Mouse (Mus musculus) MEL (cell line): ENCODE results near the gene Acss3. TPM values are rescaled to one million over a fixed set of nuclear protein-coding genes. Genes with fewer than 3 reads are reported as not detected.

Experiments
- DNase-seq: peaks from one replicate; pipeline ENCODE4 v3.0.0; 2011; ENCODE audit warnings: low read depth, low spot score
- H3K27ac ChIP-seq: 2 replicates; pipeline ENCODE4 v1.5.1; 2012; ENCODE audit warnings: low read depth, mild to moderate bottlenecking, control low read depth, low read length, moderate library complexity; ENCODE audit not compliant: control insufficient read depth
- H3K27me3 ChIP-seq, 2 experiments: fragments of 150-350 bp in 1 of 2; sonication (generic) in 1 of 2; 2 replicates each; pipeline ENCODE4 v1.6.1; 2012; ENCODE audit warnings: low read length in 2 of 2, mild to moderate bottlenecking in 2 of 2, improper control_type of control experiment in 1 of 2, moderate library complexity in 1 of 2; ENCODE audit not compliant: insufficient read depth in 2 of 2, control insufficient read depth in 1 of 2
- H3K36me3 ChIP-seq, 2 experiments: 2 replicates each; pipeline ENCODE4 v1.6.1; 2012 to 2014; ENCODE audit warnings: low read length in 2 of 2, improper control_type of control experiment in 1 of 2, inconsistent platforms in 1 of 2, mild to moderate bottlenecking in 1 of 2; ENCODE audit not compliant: insufficient read depth in 2 of 2, control insufficient read depth in 1 of 2
- H3K4me1 ChIP-seq, 2 experiments: fragments of 150-350 bp in 1 of 2; sonication (generic) in 1 of 2; 2 replicates each; pipeline ENCODE4 v1.6.1; 2012; ENCODE audit warnings: low read length in 2 of 2, improper control_type of control experiment in 1 of 2, mild to moderate bottlenecking in 1 of 2; ENCODE audit not compliant: insufficient read depth in 2 of 2, control insufficient read depth in 1 of 2
- H3K4me3 ChIP-seq, 2 experiments: fragments of 150-350 bp in 1 of 2; sonication (generic) in 1 of 2; 2 replicates each; pipeline ENCODE4 v1.5.1; 2012; ENCODE audit warnings: low read depth in 2 of 2, low read length in 2 of 2, mild to moderate bottlenecking in 2 of 2, moderate library complexity in 2 of 2, control low read depth in 1 of 2, improper control_type of control experiment in 1 of 2; ENCODE audit not compliant: control insufficient read depth in 1 of 2, insufficient read depth in 1 of 2
- H3K79me2 ChIP-seq: 2 replicates; pipeline ENCODE4 v1.6.1; 2012; ENCODE audit warnings: mild to moderate bottlenecking, low read length, moderate library complexity; ENCODE audit not compliant: control insufficient read depth, poor library complexity, insufficient read depth
- H3K9ac ChIP-seq: 2 replicates; pipeline ENCODE4 v1.6.1; 2012; ENCODE audit warnings: low read depth, mild to moderate bottlenecking, control low read depth, low read length, moderate library complexity; ENCODE audit not compliant: control insufficient read depth, poor library complexity, severe bottlenecking
- H3K9me3 ChIP-seq: fragments of 150-350 bp; sonication (generic); replicated peaks from 2 replicates; pipeline ENCODE4 v1.6.1; 2012; ENCODE audit warnings: mild to moderate bottlenecking, low read length, improper control_type of control experiment, moderate library complexity; ENCODE audit not compliant: insufficient read depth
- BHLHE40 ChIP-seq: IDR thresholded peaks from 2 replicates; pipeline ENCODE4 v1.6.1; 2012; ENCODE audit warnings: low read depth, mild to moderate bottlenecking, inconsistent platforms, low read length, improper control_type of control experiment, borderline replicate concordance
- CHD2 ChIP-seq: IDR thresholded peaks from 2 replicates; pipeline ENCODE4 v1.6.1; 2011; ENCODE audit warnings: low read length, improper control_type of control experiment
- MAZ ChIP-seq: IDR thresholded peaks from 2 replicates; pipeline ENCODE4 v1.6.1; 2012; ENCODE audit warnings: low read depth, mild to moderate bottlenecking, inconsistent platforms, low read length, improper control_type of control experiment
- MEF2A ChIP-seq: IDR thresholded peaks from 2 replicates; pipeline ENCODE4 v1.6.1; 2014; ENCODE audit warnings: low read depth, mild to moderate bottlenecking, inconsistent platforms, low read length, improper control_type of control experiment; ENCODE audit not compliant: poor library complexity, insufficient replicate concordance, severe bottlenecking; ENCODE audit errors: extremely low read depth
- MYB ChIP-seq: IDR thresholded peaks from 2 replicates; pipeline ENCODE4 v1.6.1; 2011; ENCODE audit warnings: mild to moderate bottlenecking, low read depth, low read length, improper control_type of control experiment
- MYC ChIP-seq: IDR thresholded peaks from 2 replicates; pipeline ENCODE4 v1.6.1; 2011; ENCODE audit warnings: low read depth, mild to moderate bottlenecking, low read length, improper control_type of control experiment, moderate library complexity
- NELFE ChIP-seq: IDR thresholded peaks from 2 replicates; pipeline ENCODE4 v1.6.1; 2011; ENCODE audit warnings: low read depth, low read length, improper control_type of control experiment
- NRF1 ChIP-seq: IDR thresholded peaks from 2 replicates; pipeline ENCODE4 v1.6.1; 2014; ENCODE audit warnings: low read depth, mild to moderate bottlenecking, inconsistent platforms, low read length, improper control_type of control experiment, moderate library complexity; ENCODE audit not compliant: poor library complexity, insufficient read depth, severe bottlenecking
- POLR2AphosphoS2 ChIP-seq: IDR thresholded peaks from 2 replicates; pipeline ENCODE4 v1.6.1; 2011; ENCODE audit warnings: low read length, improper control_type of control experiment
- SIN3A ChIP-seq: IDR thresholded peaks from 2 replicates; pipeline ENCODE4 v1.6.1; 2012; ENCODE audit warnings: low read length, improper control_type of control experiment, inconsistent platforms
- TAL1 ChIP-seq: IDR thresholded peaks from 2 replicates; pipeline ENCODE4 v1.6.1; 2012; ENCODE audit warnings: mild to moderate bottlenecking, inconsistent platforms, low read length, moderate library complexity, mixed read lengths
- UBTF ChIP-seq: IDR thresholded peaks from 2 replicates; pipeline ENCODE4 v1.6.1; 2012; ENCODE audit warnings: low read depth, mild to moderate bottlenecking, inconsistent platforms, low read length, improper control_type of control experiment, moderate library complexity, borderline replicate concordance; ENCODE audit not compliant: insufficient read depth
- USF2 ChIP-seq, 2 experiments: IDR thresholded peaks; 2 replicates each; pipeline ENCODE4 v1.6.1; 2011 to 2012; ENCODE audit warnings: improper control_type of control experiment in 2 of 2, low read length in 2 of 2, borderline replicate concordance in 1 of 2, inconsistent platforms in 1 of 2, low read depth in 1 of 2, mild to moderate bottlenecking in 1 of 2; ENCODE audit not compliant: insufficient read depth in 1 of 2
- ZC3H11A ChIP-seq: IDR thresholded peaks from 2 replicates; pipeline ENCODE4 v1.6.1; 2012; ENCODE audit warnings: low read depth, mild to moderate bottlenecking, inconsistent platforms, low read length, improper control_type of control experiment
- polyA plus RNA-seq, 2 experiments: library from polyadenylated mRNA; stranded (reverse) in 1 of 2; unstranded in 1 of 2; fragments of >175 nt in 1 of 2; fragments of >200 nt in 1 of 2; gene quantifications; 2 replicates each; pipeline versions ENCODE4 v1.2.1 to v1.2.4; 2012; ENCODE audit warnings: low replicate concordance in 2 of 2, low read depth in 1 of 2; ENCODE audit not compliant: insufficient read length in 2 of 2, insufficient read depth in 1 of 2, missing spikeins in 1 of 2
- total RNA-seq: library from RNA; depleted of rRNA; stranded (reverse); fragments of 300-350 nt; gene quantifications from 2 replicates; pipeline ENCODE4 v1.2.3, GENCODE M21; 2012; rRNA removed

Gene Acss3
- total RNA-seq (not detected in 2 replicates), polyA plus RNA-seq (not detected)

GRCm38 (mm10) chr10:107123529-107124335 is at the start of gene Acss3:
Acss3 (minus strand) TSS chr10:107123668.
- no peak for DNase-seq
- Histone ChIP-seq H3K4me3 (no peak within 1 kb of the TSS), H3K9ac (no peak within 1 kb of the TSS), H3K79me2 (no peaks in the 10 kb centered on the region), H3K9me3 (no peaks in the 10 kb centered on the region), H3K4me1 (no peaks in the 10 kb centered on the region), H3K27ac (no peak within 1 kb of the TSS), H3K27me3 (no peaks in the 10 kb centered on the region), H3K36me3 (no peaks in the 10 kb centered on the region)
- TF ChIP-seq NRF1, result no peak
- no peak for TF ChIP-seq BHLHE40
- no peak for TF ChIP-seq MYC
- TF ChIP-seq USF2 (IDR thresholded peaks at IDR 0.05; ENCODE audit: borderline replicate concordance in 1 of 2, insufficient read depth in 1 of 2, low read depth in 1 of 2, low read length in 2 of 2), result no peak
- TF ChIP-seq CHD2, result no peak
- no peak for TF ChIP-seq UBTF
- no peak for TF ChIP-seq POLR2AphosphoS2
- TF ChIP-seq MAZ, result no peak
- TF ChIP-seq MYB, result no peak
- no peak for TF ChIP-seq NELFE

- Histone ChIP-seq H3K27me3 (no peaks in the 10 kb centered on the region), H3K27ac (no peak overlapping the region), H3K9me3 (no peaks in the 10 kb centered on the region), H3K79me2 (no peaks in the 10 kb centered on the region), H3K36me3 (no peaks in the 10 kb centered on the region), H3K4me3 (no peak overlapping the region), H3K4me1 (no peaks in the 10 kb centered on the region), H3K9ac (no peak overlapping the region)
- TF ChIP-seq TAL1 (no peak), MAZ (no peak), ZC3H11A (no peak), SIN3A (no peak), MEF2A (no peak)
- DNase-seq, result no peak
These were observed 48.7 kb upstream of the Acss3 start for GRCm38 (mm10) chr10:107172003-107172689.
